Mouse (Mus musculus) testis, adult 10 weeks (tissue): ENCODE results near the gene Mast3. TPM values are rescaled to one million over a fixed set of nuclear protein-coding genes. Genes with fewer than 3 reads are reported as not detected.

Source experiments
- polyA plus RNA-seq: library from polyadenylated mRNA; stranded (reverse); fragments of 350-450 nt; fragmentation: Illumina TruSeq; extraction: RNeasy Lipid Tissue Mini Kit (QIAGEN cat#74804); gene quantifications from one replicate; pipeline ENCODE4 v1.2.3, GENCODE M21; 2014; ENCODE audit warnings: low read depth, low replicate concordance

Mast3 gene
- 1.0 TPM for polyA plus RNA-seq

DNA sequence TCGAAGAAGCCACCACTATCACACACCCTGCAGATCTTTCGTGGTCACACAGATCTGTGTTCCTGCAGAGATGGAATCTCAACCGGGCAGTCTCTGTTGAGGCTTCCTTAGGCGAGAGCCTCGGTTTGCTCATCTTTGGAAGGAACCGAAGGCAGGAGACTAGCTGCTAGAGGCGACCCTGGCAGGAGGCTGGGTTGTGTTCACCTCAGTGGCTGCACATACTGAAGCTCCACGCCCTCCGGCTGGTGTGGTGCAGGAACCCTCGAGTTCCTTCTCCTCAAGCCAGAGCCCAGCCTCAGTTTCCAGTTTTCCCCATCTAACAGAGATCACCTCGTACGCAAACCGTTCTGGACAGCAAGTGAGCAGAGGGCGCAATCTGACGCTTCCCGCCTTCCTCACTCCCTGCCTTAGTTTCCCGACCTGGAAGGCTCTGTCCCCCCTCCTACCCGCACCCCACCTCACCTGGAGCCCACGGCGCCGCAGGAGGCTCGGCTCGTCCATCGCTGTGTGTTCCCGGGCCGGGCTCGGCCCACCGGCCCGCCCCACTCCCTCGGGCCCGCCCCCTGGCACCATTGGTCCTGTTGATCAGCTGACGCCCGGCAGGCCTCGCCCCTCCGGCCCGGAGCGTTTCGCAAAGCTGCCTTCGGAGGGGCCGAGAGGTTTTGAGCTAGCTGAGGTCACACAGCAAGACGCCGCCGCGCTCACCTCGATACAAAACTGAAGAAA lies at the start of gene Mast3:
Mast3 (minus strand) TSS at position 574 of the 726 bp plus-strand sequence.

DNA sequence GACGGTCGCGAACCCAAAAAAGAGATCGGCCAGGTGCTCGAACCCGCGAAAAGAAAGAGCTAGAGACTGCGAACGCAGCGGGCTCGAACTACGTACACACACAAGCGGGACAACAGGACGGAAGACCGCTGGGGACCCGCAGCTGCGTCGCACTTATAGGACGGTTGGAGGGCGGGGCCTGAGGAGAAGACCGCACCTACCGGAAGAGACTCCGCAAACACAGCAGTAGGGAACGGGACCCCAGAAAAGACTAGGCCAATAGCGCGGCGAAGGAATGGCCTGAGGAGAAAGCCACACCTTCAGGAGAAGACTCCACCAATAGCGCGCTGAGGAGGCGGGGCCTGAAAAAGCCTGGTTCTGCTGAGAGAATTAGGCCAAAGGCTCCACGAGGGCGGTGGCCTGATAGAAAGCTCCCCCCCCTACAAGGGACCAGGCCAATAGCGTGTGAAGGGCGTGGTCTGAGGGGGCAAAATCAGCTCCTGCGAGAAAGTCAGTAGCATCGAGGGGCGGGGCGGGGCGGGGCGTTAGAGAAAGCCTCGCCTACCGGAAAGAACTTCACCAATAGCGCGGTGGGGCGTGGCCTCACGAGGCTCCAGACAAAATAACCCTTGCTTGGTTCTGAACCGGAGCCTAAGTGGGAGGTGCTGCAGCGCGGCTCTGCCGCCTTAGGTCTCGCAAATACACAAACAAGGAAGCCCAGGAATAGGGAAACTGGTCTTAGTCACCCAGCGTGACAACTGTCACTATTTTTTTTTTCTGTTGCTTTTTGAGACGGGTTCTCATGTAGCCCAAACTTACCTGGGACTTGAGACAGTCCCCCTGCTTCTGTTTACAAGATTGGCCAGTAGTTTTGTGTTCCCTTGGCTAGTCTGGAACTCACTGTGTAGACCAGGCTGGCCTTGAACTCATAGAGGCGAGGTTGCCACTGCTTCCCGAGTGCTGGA lies 34.8 kb upstream of the Mast3 start, which contains the start of gene Arrdc2:
Arrdc2 (minus strand) TSS at position 313 of the 944 bp plus-strand sequence.

DNA sequence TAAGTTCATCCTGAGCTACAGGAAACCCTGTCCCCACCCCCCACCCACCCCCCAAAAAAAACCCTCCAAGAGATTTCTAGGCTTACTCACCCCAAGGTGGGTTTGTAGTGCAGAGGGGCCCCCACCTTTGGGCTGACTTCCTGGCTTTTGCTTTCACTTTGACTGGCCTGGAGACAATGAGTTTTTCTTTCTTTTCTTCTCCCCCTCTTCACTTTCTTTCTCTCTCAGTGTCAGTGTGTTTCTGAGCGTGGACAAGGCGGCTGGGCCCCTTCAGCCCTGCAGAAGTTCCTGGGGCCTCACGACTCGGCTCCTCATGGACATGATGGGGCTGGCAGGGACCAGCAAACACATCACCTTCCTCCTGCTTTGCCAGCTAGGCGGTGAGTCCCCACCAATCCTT lies 3.4 kb upstream of the Mast3 start, which contains the start of gene Il12rb1:
Il12rb1 (plus strand) TSS at position 211 of the 400 bp plus-strand sequence.

DNA sequence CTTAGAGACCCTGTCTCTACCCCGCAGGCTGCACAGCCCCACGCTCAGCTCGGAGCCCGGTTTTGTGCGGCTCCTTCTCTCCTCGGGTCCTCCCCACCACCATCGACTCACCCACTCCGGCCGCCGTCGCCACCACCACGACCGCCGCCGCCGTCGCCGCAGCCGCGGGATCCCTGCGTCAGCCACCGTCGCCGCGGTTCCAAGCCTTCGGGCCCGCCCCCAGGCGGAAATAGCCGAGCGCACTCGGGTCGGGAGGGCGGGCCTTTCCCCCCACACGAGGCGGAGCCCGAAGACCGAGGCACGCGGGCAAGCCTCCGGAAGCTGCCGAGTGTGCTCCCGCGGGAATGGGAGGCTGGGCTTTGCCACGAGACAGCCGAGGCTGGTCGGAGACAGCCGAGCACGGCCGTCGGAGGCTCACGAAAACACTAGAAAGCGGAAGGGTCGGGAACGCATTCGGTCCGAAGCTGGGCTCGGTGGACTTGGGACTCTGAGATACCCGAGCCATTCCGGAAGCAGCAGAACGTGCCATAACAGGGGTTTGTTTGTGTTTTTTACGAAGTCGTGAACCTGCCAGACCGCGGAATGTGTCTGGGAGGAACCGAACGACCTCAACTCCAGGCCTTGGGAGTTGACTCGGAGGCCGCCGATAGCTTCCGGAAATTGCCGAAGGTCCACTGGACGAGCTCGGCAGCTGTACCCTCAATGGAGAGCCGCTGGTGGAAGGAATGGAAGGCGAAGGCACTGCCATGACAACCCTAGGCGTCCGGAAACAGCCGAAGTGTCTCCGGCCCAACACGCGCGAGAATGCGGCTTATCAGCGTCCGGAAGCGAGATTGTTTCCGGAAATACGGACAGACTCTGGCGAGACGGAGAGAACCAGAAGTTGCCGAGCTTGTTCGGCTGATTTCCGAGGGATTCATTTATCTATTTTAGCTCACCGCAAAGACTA lies 28.1 kb downstream of the Mast3 start, which contains the start of gene Pik3r2:
Pik3r2 (minus strand) TSS at position 218 of the 949 bp plus-strand sequence.

DNA sequence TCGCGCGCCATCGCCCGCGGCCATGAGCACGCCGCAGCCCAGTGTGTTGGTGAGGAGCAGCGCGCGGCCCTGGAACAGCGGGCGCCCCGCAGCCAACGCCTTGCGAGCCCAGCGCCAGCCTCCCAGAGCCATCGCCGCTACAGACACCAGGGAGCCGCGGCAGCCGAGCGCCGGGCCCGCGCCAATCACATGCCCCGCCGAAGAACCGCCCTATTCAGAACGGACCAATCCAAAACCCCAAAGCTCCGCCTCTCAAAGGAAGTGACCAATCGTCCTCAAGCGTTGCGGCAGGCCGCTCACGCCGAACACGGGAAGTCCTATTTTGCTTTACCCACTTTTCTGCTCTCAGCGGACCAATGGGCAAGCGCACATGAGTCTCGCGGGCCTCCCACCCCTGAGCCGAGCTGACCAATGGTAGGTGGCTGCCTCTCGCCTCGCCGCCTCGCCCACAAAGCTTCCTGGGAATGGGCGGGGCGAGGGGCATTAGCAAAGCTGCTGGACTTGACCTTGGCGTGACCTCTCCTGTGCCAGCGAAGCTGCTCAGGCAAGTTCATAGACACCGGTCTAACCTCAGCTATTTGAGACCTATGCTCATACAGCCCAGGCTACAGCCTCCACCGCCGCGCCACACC lies 44.0 kb downstream of the Mast3 start, which contains the start of gene Mpv17l2:
Mpv17l2 (minus strand) TSS at position 172 of the 632 bp plus-strand sequence.

DNA sequence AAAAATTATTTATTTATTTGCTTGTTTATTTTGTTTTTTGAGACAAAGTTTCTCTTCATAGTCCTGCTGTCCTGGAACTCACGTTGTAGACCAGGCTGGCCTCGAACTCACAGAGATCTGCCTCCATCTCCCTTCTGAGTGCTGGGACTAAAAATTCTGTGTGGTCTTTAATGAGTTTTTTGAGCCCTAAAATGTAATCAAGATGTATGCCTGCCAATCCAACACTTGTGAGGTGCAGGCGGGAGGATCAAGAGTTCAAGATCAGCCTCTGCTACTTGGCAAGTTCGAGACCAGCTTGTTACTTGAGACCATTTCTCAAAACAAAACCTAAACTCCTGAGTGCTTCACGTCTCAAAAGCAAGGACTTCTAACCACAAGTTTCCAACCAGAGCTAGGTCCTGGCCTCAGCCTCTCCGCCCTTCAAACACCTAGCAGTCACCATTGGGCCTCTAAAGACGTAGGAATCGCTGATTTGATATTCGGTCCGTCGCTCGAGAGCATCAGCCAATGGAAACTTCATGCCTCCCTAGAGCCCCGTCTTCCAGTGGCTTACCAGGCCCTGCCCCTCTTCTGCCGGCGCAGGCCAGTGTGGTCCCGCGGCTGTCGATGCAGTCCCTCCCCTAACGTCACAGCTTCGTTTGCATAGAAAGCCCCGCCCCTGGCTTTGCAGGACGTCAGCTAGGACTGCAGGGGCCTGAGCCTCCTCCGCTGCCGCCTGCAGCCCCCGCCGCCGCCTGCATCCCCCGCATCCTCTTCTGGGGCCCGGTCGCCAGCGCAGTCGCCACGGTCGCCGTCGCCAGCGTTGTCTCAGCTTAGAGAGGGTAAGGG lies 50.6 kb downstream of the Mast3 start, which contains the start of gene Rab3a:
Rab3a (plus strand) TSS at position 637 of the 828 bp plus-strand sequence.

Other genes starting within 250 kb of the Mast3 start
- 0.83 TPM for gene Isyna1, start 210.7 kb downstream of the Mast3 start, polyA plus RNA-seq
- gene Ssbp4, start 196.2 kb downstream of the Mast3 start, polyA plus RNA-seq: not detected
- gene Lrrc25, start 188.9 kb downstream of the Mast3 start, polyA plus RNA-seq: not detected
- gene Gdf15, start 172.6 kb downstream of the Mast3 start, polyA plus RNA-seq: not detected
- 1.2 TPM for gene Pgpep1, start 144.7 kb downstream of the Mast3 start, polyA plus RNA-seq
- gene Lsm4, start 131.8 kb downstream of the Mast3 start, polyA plus RNA-seq: 1.1 TPM
- gene Jund, start 106.1 kb downstream of the Mast3 start, polyA plus RNA-seq: 5.1 TPM
- 11.0 TPM for gene Iqcn, start 101.6 kb downstream of the Mast3 start, polyA plus RNA-seq
- gene Gm3336, start 86.5 kb downstream of the Mast3 start, polyA plus RNA-seq: not detected
- not detected for gene Pde4c, start 81.3 kb downstream of the Mast3 start, polyA plus RNA-seq
- 0.85 TPM for gene Rab3a, start 50.4 kb downstream of the Mast3 start, polyA plus RNA-seq
- gene Mpv17l2, start 44.1 kb downstream of the Mast3 start, polyA plus RNA-seq: 0.29 TPM
- 0.84 TPM for gene Pik3r2, start 28.3 kb downstream of the Mast3 start, polyA plus RNA-seq
- not detected for gene Il12rb1, start 3.4 kb upstream of the Mast3 start, polyA plus RNA-seq
- 1.6 TPM for gene Arrdc2, start 34.7 kb upstream of the Mast3 start, polyA plus RNA-seq
- not detected for gene Kcnn1, start 58.2 kb upstream of the Mast3 start, polyA plus RNA-seq
- gene Ccdc124, start 68.9 kb upstream of the Mast3 start, polyA plus RNA-seq: 0.50 TPM
- gene Slc5a5, start 87.7 kb upstream of the Mast3 start, polyA plus RNA-seq: not detected
- 27.3 TPM for gene Rpl18a, start 92.4 kb upstream of the Mast3 start, polyA plus RNA-seq
- gene Map1s, start 100.9 kb upstream of the Mast3 start, polyA plus RNA-seq: 1.9 TPM